In genomic region chr15:33975077-33975476, GRCm38 (mm10) we compare ENCODE assay signal across 10 mouse cellular contexts.
DNase-seq lines count a peak whose midpoint lies in the region; ATAC-seq lines count a peak whose summit lies in the region.
"Had no signal": no experiment of that assay in that cellular context is flagged by ENCODE, and none has a peak within 500 bp of the region (broad histone marks: within the 10 kb centered on the region; RNA-seq: fewer than 3 reads in every experiment).

No protein-coding gene starts in this region.

- no peak overlapping the region for H3K27ac ChIP-seq in liver, embryonic 12.5 days
- H3K27ac ChIP-seq: midbrain, embryonic 12.5 days; stomach, embryonic 15.5 days had no signal

- no peak overlapping the region for H3K4me2 ChIP-seq in liver, embryonic 12.5 days
- H3K4me2 ChIP-seq: midbrain, embryonic 12.5 days; stomach, embryonic 15.5 days had no signal

- WGBS in liver, embryonic 12.5 days (ENCODE audit: insufficient replicate concordance): 19% methylated on average over 1 of the region's 1 CpGs

- H3K9me3 ChIP-seq in liver, embryonic 12.5 days (replicated peaks): no peaks in the 10 kb centered on the region
- H3K9me3 ChIP-seq: midbrain, embryonic 12.5 days; stomach, embryonic 15.5 days had no signal

- no peak for ATAC-seq in liver, embryonic 12.5 days

- no peaks in the 10 kb centered on the region for H3K36me3 ChIP-seq in liver, embryonic 12.5 days
- H3K36me3 ChIP-seq: midbrain, embryonic 12.5 days; stomach, embryonic 15.5 days had no signal

- H3K4me1 ChIP-seq in liver, embryonic 12.5 days: no peaks in the 10 kb centered on the region
- H3K4me1 ChIP-seq: midbrain, embryonic 12.5 days; stomach, embryonic 15.5 days had no signal

- DNase-seq in adrenal gland, adult 2 months: peak; percentile 18
- DNase-seq in adrenal gland, postnatal 25 days: no peak
- peak; percentile 37 for DNase-seq in kidney, adult 9 months
- no peak for DNase-seq in kidney, adult 11 months
- DNase-seq in adrenal gland, postnatal 36 days: peak; percentile 23 to 25
- DNase-seq in lung, postnatal 14 days: peak; percentile 6
- no peak for DNase-seq in thymus, postnatal 14 days

- no peak overlapping the region for H3K9ac ChIP-seq in liver, embryonic 12.5 days
- H3K9ac ChIP-seq: midbrain, embryonic 12.5 days; stomach, embryonic 15.5 days had no signal

- H3K27me3 ChIP-seq in liver, embryonic 12.5 days (replicated peaks): no peaks in the 10 kb centered on the region
- H3K27me3 ChIP-seq: midbrain, embryonic 12.5 days; stomach, embryonic 15.5 days had no signal

- H3K4me3 ChIP-seq in liver, embryonic 12.5 days: no peak overlapping the region
- H3K4me3 ChIP-seq: midbrain, embryonic 12.5 days; stomach, embryonic 15.5 days had no signal

Comparison
In these comparisons a context has a peak if more than half of its experiments do, and no peak if none do; other contexts are left out.
1. DNase-seq: peak in adrenal gland, adult 2 months (single experiment), kidney, adult 9 months (single experiment), adrenal gland, postnatal 36 days (2 of 2) and lung, postnatal 14 days (single experiment); none in adrenal gland, postnatal 25 days (single experiment), kidney, adult 11 months (single experiment) and thymus, postnatal 14 days (single experiment).